Mouse (Mus musculus) splenic B cell, adult 2 months (primary cell): ENCODE data around the gene Shank2.
A peak's percentile ranks its signal among the peaks of the same experiment; 100 is the strongest.

Experiments used
- DNase-seq: peaks from one replicate; pipeline ENCODE4 v3.0.0-alpha.2; 2011; ENCODE audit warnings: low read depth, low spot score
- H3K27me3 ChIP-seq: 2 replicates; pipeline ENCODE4 v1.6.1; 2012; ENCODE audit warnings: mild to moderate bottlenecking, low read length, moderate library complexity, mixed read lengths; ENCODE audit not compliant: control insufficient read depth, poor library complexity, insufficient read depth, severe bottlenecking
- H3K36me3 ChIP-seq: 2 replicates; pipeline ENCODE4 v1.6.1; 2012; ENCODE audit warnings: mild to moderate bottlenecking, low read length, moderate library complexity, mixed read lengths; ENCODE audit not compliant: control insufficient read depth, poor library complexity, insufficient read depth, severe bottlenecking

The Shank2 gene

DNA sequence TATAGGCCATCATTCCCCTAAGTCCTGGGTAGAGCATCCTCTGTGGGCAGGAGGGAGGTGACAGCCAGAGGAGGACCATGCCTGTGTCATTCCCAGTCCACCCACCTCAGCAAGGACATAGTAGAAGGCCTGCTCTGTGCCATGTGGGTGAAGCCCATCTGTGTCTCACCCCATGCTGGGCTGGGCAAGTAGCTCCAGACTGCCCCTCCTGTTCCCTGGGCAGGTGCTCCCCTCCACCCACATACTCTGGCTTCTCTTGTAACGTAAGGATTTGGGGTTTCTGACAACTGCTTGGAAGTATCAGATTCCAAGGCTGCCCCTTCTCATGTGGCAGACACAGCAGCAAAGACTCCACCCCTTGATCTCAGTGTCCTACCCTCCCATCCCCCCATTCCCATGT is 227.7 kb downstream of the Shank2 start:
- no peaks in the 10 kb centered on the region for H3K36me3 ChIP-seq
- no peaks in the 10 kb centered on the region for H3K27me3 ChIP-seq
- DNase-seq: no peak

DNA sequence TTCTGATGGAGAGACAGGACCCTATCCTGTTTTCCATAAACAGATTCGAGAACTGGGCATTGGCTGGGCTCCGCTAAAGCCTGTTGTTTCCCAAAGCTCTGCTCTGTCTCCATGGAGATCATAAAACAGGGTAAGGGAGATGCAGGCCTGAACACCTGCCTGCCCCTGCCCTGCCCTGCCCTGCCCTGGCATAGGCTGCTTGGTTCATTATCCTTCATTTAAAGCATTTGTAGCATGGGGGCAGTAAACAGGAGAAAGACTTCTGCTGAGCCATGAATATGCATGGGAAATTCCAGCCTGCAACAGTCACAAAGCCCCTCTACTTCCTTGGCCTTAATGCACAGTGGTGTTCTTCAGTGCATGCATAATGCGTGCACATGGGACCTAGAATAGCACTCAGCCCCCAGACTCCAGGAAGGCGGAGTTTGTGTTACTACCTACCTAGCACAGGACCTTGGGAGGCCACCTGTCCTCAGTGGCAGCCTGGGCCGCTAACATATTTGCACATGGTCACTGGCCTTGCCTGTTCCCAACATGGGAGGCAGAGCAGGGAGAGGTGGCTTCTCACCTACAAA is 230.5 kb downstream of the Shank2 start:
- Histone ChIP-seq H3K27me3 (no peaks in the 10 kb centered on the region), H3K36me3 (no peaks in the 10 kb centered on the region)
- no peak for DNase-seq

DNA sequence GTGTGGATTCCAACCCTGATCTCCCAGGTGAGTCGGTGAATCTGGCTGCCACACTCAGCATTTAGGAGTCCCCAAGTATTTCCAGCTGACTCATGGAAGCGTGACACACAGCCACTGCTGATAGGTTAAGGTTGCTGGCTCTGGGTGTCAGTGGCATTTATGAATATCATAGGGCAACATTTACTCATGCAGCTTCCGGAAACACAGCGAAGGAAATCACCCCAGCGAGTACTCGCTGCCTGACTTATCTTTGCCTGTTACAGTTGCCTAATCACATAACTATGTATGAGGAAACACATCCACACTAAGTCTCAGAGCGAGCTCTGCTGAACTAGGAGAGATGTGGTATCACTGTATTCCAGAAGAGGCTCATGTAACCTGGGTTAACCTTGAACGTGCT is 231.8 kb downstream of the Shank2 start:
- Histone ChIP-seq H3K36me3 (no peaks in the 10 kb centered on the region), H3K27me3 (no peaks in the 10 kb centered on the region)
- no peak for DNase-seq

DNA sequence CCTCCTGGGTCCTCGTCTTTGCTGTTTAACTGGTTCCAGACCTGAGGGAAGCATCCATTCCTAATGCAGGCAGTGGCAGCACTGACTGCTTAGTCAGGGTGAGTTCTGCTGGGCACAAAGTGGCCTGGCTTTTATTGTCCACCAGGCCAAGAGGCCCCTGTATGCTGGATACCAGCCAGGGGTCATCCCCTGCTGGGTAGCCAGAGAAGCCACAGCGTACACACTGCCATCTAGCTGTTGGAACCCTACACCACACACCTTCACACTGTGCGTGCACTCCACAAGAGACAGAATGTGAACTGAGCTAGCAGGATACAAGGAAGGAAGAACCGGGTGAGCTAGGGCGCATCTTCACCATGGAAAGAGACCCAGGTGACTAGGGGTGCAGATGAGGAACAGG is 233.1 kb downstream of the Shank2 start:
- DNase-seq: no peak
- H3K36me3 ChIP-seq: no peaks in the 10 kb centered on the region
- no peaks in the 10 kb centered on the region for H3K27me3 ChIP-seq

DNA sequence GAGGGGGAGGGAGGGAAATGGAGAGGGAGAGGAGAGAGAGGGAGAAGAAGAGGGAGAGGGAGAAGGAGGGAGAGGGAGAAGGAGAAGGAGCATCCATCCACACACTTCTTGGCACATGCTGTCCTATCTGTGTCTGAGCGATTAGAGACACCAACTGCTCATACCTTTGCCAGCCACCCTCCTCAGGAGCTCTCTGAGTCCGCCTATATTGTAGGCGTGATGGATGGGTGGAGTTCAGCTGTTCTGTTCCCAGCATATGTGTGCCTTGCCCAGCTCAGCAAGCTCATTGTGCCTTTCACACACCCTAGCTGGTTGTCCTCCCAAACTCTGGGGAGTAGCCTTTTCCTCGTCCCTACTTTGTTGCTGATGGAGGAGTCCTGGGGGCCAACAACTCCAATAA is 233.8 kb downstream of the Shank2 start:
- no peak for DNase-seq
- H3K27me3 ChIP-seq: no peaks in the 10 kb centered on the region
- H3K36me3 ChIP-seq: no peaks in the 10 kb centered on the region

DNA sequence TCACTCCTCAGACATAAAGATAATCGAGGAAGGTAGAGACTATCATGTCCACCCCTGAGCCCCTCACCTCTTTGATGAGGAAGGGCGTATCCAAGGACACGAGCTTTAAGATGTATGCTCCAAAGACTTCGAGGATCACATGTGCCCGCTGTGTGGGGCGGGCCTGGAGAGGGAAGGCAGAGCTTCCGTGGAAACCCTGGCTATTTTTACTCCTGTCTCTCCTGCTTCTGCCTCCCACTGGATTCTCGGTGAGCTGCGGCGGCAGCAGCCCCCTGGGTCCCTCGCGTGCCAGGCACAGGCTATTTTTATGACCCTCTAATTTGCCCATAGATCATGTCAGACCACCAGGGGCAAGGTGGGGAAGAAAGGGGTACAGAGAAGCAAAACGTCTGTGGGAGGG is 235.1 kb downstream of the Shank2 start:
- no peaks in the 10 kb centered on the region for H3K27me3 ChIP-seq
- DNase-seq: no peak
- no peaks in the 10 kb centered on the region for H3K36me3 ChIP-seq

DNA sequence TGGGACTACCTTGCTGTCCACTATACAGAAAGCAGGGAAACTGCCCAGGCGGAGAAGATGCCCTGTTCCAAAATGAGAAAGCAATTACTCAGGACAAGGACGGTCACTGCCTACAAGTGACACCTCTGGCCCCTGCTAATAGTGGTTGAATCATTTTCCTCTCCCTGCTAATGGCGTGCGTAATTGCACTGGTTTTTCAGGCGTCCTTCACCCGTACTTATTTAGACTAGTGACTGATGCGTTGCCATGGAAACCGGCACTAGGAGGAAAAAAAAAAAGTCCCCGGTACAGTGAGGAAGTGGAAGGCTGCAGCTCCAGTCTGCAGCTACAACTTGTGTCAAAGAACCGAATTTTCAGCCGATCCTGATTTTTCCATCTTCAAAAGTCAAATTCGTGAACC is 236.7 kb downstream of the Shank2 start:
- no peaks in the 10 kb centered on the region for H3K27me3 ChIP-seq
- DNase-seq: peak; percentile 42

DNA sequence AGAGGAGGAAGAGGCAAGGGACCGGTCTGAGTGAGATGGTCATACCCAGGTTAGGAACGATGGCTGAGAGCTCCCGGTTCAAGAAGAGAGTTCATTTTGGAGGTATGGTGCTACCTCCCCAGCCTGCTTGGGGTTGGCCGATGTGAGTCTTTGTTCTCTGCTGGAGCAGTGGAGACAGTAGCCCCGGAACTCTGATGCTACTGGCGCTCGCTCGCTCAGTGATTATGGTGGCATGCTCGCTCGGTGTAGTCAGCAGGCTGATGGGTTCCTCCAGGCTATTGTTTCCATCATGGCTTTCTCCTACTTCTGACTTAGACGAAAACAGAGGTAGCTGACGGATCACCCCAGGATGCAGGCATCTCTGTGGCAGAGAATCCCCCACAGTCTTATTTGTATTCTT is 237.3 kb downstream of the Shank2 start:
- Histone ChIP-seq H3K36me3 (no peaks in the 10 kb centered on the region), H3K27me3 (no peaks in the 10 kb centered on the region)
- DNase-seq: no peak

More for the DNA sequence above, 236.7 kb downstream of the Shank2 start:
- H3K36me3 ChIP-seq: no peaks in the 10 kb centered on the region

DNA sequence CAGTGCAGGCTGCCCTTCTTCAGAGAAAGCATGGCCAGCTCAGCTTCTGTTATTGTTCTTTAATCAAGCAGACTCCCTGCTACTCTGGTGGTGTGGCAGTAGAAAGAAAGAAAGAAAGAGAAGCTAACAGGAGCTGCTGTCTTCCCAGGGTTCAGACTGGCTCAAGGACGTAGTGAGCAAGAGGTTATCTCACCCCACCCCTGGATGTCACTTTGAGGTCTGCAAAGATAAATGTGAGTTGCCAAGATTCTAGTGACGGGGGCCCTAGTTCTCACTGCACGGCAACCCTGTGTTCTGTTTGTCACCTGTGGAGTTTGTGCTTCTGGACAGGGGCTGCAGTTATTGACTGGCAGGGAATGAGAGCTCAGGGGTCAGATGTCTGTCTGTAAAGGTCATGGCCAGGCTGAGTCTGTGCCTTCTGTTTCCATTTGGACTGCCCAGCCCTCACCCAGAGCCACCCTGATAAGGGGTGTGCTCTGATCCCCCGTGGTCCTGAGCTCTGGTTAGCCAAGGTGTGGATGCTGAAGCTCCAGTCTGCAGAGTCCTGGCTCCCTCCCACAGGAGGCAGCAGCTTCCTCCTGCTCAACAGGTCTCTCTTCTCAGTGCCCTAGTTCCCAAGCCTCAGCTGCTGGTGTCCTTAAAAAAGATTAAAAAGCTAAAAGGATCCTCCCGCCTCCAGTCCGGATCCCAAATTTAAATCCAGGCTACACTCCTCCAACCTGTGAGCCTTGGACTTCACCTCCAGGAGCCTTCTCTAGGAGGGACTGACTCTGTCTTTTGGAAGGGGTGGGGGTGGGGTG is 238.0 kb downstream of the Shank2 start:
- no peak for DNase-seq
- no peaks in the 10 kb centered on the region for H3K27me3 ChIP-seq
- H3K36me3 ChIP-seq: no peaks in the 10 kb centered on the region

DNA sequence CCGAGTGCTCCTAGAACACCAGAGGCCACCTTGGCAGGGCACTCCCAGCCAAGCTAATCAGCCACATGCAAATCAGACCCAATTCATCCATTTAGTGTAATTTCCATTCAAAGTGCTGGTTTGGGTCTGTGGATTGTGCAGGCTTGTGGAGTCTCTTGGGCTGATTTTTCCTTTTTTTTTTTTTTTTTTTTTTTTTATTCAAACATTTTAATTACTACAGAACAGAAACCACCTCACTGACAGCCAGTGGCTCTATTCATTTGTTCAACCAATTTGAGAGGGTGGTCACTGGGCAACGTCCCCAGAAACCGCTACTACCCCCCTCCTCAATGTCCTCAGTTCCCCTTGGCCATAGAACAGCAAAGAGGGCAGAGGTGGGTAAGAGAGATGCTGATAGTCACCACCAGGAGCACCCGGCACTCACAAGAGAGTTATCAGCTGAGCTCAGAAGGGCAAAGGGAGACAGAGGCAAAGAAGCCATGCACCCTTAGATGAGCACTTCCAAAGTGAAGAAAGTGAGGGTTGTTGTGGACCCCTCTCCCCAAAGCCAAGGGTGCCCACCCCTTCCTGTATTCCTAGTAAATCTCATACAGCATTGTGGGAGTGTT is 239.1 kb downstream of the Shank2 start:
- Histone ChIP-seq H3K36me3 (no peaks in the 10 kb centered on the region), H3K27me3 (no peaks in the 10 kb centered on the region)
- peak; percentile 6 for DNase-seq

DNA sequence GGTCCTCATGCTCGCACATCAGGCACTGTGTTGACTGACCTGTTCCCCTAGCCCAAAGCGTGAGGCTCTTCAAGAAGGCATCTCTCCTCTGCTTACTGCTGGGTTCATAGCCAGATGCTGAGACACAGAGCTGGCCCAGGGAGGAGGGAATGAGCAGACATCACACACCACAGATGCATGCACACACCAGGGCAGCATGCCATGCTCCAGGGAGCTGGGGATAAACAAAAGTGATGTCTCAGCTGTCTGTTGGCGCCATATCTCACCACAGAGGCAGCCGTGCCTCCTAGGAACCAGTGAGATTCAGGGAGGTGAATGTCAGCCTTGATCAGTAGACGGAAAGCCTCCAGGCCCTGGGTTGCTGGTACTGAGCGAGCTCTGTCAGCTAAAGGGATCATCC is 242.5 kb downstream of the Shank2 start:
- H3K27me3 ChIP-seq: no peaks in the 10 kb centered on the region
- DNase-seq: no peak
- no peaks in the 10 kb centered on the region for H3K36me3 ChIP-seq

DNA sequence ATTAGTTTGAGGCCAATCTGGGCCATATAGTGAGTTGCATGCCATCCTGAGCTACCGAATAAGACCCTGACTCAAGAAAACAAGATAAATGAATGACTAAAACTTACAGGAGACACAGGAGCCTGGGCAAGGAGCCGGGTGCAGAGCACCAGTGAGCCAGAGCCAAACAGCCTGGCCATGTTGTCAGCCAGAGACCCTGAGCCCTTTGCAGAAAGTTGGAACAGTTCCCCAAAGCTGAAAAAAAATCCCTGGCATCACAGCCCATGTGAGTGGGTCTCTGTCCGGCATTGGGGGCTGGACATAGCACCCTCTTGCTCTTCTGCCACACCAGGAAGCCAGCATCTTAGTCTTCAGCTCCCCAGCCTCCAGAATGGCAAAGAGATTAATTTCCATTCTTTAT is 244.5 kb downstream of the Shank2 start:
- DNase-seq: no peak
- H3K36me3 ChIP-seq: no peaks in the 10 kb centered on the region
- no peaks in the 10 kb centered on the region for H3K27me3 ChIP-seq

DNA sequence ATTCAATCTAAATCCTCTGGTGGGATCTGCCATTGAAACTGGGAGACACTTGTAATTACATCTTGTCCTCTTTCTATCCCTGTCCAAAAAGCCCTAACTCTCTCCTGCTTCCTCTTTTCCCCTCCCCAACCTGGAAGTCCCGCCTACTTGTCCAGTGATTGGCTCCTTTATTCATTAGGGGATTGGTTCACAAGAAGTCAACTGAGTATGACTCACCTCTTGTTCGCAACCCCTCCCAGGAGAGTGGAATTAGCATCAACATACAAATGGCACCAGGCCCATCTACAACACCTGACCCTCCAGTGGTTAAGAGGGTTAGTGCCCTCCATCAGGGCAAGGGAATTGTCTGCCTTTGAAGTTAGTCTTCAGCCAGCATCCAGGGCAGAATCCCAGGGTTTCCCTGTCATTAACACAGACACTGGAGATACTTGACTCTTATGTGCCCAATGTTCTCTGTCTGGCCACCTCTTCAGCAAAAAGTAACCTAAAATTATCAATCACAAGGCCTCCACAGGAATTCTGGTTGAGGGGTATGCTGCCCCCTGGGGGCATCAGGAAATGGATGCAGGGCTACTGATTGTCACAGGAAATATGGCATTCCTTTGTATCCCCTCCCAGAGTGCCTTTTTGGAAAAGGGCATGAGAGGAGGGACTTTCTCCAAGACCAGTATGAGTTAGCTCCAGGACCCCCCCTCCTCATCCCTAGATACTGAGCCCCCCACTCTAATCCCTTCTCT is 247.1 kb downstream of the Shank2 start:
- DNase-seq: no peak
- no peaks in the 10 kb centered on the region for H3K27me3 ChIP-seq
- H3K36me3 ChIP-seq: no peaks in the 10 kb centered on the region

DNA sequence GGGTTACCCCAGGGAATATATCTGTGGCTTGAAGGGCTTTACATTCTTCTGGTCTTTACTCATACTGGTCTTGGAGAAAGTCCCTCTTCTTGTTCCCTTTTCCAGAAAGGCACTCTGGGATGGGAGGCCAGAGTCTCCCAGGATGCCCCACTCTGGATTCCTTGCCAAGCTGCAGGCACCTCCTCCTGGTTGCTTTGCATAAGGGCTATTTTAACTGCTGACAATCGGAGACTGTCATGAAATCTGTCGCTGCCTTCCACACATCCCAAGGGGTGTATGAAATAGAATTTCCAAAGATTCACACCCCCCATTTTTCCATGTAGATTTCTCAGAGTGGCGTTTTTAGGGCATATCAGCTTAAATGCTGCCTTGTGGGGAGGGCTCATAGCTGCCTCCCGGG is 249.1 kb downstream of the Shank2 start:
- no peak for DNase-seq
- Histone ChIP-seq H3K27me3 (no peaks in the 10 kb centered on the region), H3K36me3 (no peaks in the 10 kb centered on the region)

DNA sequence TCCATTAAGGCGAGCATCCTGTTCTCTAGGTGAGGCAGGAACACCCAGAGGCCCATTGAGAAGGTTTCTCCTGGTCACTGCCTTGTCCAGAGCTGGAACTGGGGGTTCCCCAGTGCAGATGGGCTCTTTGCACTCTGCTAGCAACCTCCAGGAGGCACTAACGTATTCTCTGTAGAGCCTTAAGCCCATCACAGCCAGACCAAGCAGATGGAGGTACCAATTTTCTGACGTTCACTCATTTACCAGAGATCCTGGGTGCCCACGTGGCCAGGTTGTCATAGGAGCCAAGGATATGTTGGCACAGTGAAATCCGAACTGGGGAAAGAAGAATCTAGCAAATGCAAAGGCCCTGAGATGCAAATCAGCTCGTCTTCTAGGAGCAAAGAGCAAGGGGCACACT is 249.5 kb downstream of the Shank2 start:
- no peak for DNase-seq
- no peaks in the 10 kb centered on the region for H3K27me3 ChIP-seq
- no peaks in the 10 kb centered on the region for H3K36me3 ChIP-seq
